ENCODE assay signal across 27 mouse cellular contexts in genomic region chr1:130726396-130726795, GRCm38 (mm10). TPM values are rescaled to one million over a fixed set of nuclear protein-coding genes. Genes with fewer than 3 reads are reported as not detected.
DNase-seq lines count a peak whose midpoint lies in the region; ATAC-seq lines count a peak whose summit lies in the region.
"Had no signal": no experiment of that assay in that cellular context is flagged by ENCODE, and none has a peak within 500 bp of the region (broad histone marks: within the 10 kb centered on the region; RNA-seq: fewer than 3 reads in every experiment).

No protein-coding gene starts in this region.

- H3K9ac ChIP-seq in liver, embryonic 12.5 days: no peak overlapping the region
- no peak overlapping the region for H3K9ac ChIP-seq in liver, embryonic 11.5 days (ENCODE audit: low read depth, low read length)
- H3K9ac ChIP-seq: embryonic facial prominence, embryonic 12.5 days; forebrain, embryonic 13.5 days; forebrain, embryonic 15.5 days; forebrain, postnatal 0 days had no signal

- ATAC-seq in frontal cortex, adult (ENCODE audit: low TSS enrichment): peak; percentile 82
- no peak for ATAC-seq in liver, embryonic 12.5 days
- no peak for ATAC-seq in liver, embryonic 11.5 days (replicated peaks; ENCODE audit: low FRiP score)
- ATAC-seq: activated CD4-positive, CD25-positive, alpha-beta regulatory T cell, adult 4 months; CD4-positive, CD25-positive, alpha-beta regulatory T cell, adult 4 months; forebrain, embryonic 13.5 days; forebrain, embryonic 15.5 days; forebrain, postnatal 0 days; Patski had no signal

- DNase-seq in frontal cortex, postnatal 10 days (ENCODE audit: low spot score in 2 of 2): no peak
- no peak for DNase-seq in liver, embryonic 11.5 days (ENCODE audit: low spot score)
- peak; percentile 13 for DNase-seq in right cerebral cortex, adult 18-20 months
- DNase-seq in right cerebral cortex, adult 2 months (ENCODE audit: low spot score in 2 of 2): no peak
- DNase-seq: adrenal gland, adult 2 months; adrenal gland, postnatal 10 days; adrenal gland, postnatal 25 days; B cell, adult 2 months; cerebellum, adult 11-12 months; cerebellum, adult 2 months; cerebellum, adult 9-10 months; cerebellum, postnatal 10 days; cerebellum, postnatal 25 days; forebrain, postnatal 0 days had no signal

- no peak overlapping the region for H3K4me3 ChIP-seq in liver, embryonic 12.5 days
- no peak overlapping the region for H3K4me3 ChIP-seq in liver, embryonic 11.5 days (ENCODE audit: low read depth, low read length)
- H3K4me3 ChIP-seq: embryonic facial prominence, embryonic 10.5 days; embryonic facial prominence, embryonic 12.5 days; forebrain, embryonic 13.5 days; forebrain, embryonic 15.5 days had no signal

- H3K4me2 ChIP-seq in liver, embryonic 12.5 days: no peak overlapping the region
- H3K4me2 ChIP-seq in liver, embryonic 11.5 days: no peak overlapping the region
- H3K4me2 ChIP-seq: embryonic facial prominence, embryonic 12.5 days; forebrain, embryonic 13.5 days; forebrain, embryonic 15.5 days had no signal

- H3K9me3 ChIP-seq in liver, embryonic 12.5 days (replicated peaks): no peaks in the 10 kb centered on the region
- H3K9me3 ChIP-seq in liver, embryonic 11.5 days (ENCODE audit: control insufficient read depth, low read length): no peaks in the 10 kb centered on the region
- H3K9me3 ChIP-seq: embryonic facial prominence, embryonic 10.5 days; embryonic facial prominence, embryonic 12.5 days; forebrain, embryonic 13.5 days; forebrain, embryonic 15.5 days; G1E had no signal

- H3K4me1 ChIP-seq in liver, embryonic 12.5 days: peaks cover 32% of the 10 kb centered on the region
- H3K4me1 ChIP-seq in liver, embryonic 11.5 days (replicated peaks; ENCODE audit: control insufficient read depth, insufficient read depth, low read length): peaks cover 3% of the 10 kb centered on the region
- H3K4me1 ChIP-seq: forebrain, embryonic 15.5 days had no signal

- WGBS in liver, embryonic 12.5 days (ENCODE audit: insufficient replicate concordance): 91% methylated on average over 2 of the region's 2 CpGs
- WGBS in liver, embryonic 11.5 days: 94% methylated on average over 2 of the region's 2 CpGs

- peak overlapping the region; percentile 30; the same call in 1 of the 2 replicates for H3K27ac ChIP-seq in liver, embryonic 12.5 days
- no peak overlapping the region for H3K27ac ChIP-seq in liver, embryonic 11.5 days (ENCODE audit: low read depth, low read length)
- H3K27ac ChIP-seq: embryonic facial prominence, embryonic 10.5 days; embryonic facial prominence, embryonic 12.5 days; forebrain, embryonic 13.5 days; forebrain, embryonic 15.5 days had no signal

- peaks cover 22% of the 10 kb centered on the region for H3K36me3 ChIP-seq in liver, embryonic 12.5 days
- H3K36me3 ChIP-seq in liver, embryonic 11.5 days (ENCODE audit: control insufficient read depth, insufficient read depth, low read length): no peaks in the 10 kb centered on the region
- H3K36me3 ChIP-seq: embryonic facial prominence, embryonic 10.5 days; embryonic facial prominence, embryonic 12.5 days; forebrain, embryonic 15.5 days had no signal

- no peaks in the 10 kb centered on the region for H3K27me3 ChIP-seq in liver, embryonic 12.5 days (replicated peaks)
- H3K27me3 ChIP-seq in liver, embryonic 11.5 days (replicated peaks; ENCODE audit: control insufficient read depth, insufficient read depth, low read length): no peaks in the 10 kb centered on the region
- H3K27me3 ChIP-seq: CH12.LX; embryonic facial prominence, embryonic 12.5 days; forebrain, embryonic 13.5 days; forebrain, embryonic 15.5 days; Patski had no signal

RNA-seq across cellular contexts. Expression of gene Pfkfb2, which starts 2.7 kb away (rescaled TPM):
- 7.1 and 9.0 TPM in 2 replicates for polyA plus RNA-seq in liver, embryonic 12.5 days (2016; fragmentation: Nextera tagmentation; extraction: Ambion mirVana)
- 4.9 and 6.1 TPM in 2 replicates for polyA plus RNA-seq in liver, embryonic 11.5 days (2014; fragmentation: Nextera tagmentation; extraction: Ambion mirVana)

RNA-seq across cellular contexts. Expression of gene AA986860, which starts 5.4 kb away (rescaled TPM):
- 8.0 and 8.5 TPM in 2 replicates for polyA plus RNA-seq in liver, embryonic 12.5 days (2016; fragmentation: Nextera tagmentation; extraction: Ambion mirVana)
- polyA plus RNA-seq in liver, embryonic 11.5 days (2014; fragmentation: Nextera tagmentation; extraction: Ambion mirVana): 7.1 and 7.9 TPM in 2 replicates

RNA-seq across cellular contexts. Expression of gene Yod1, which starts 9.3 kb away (rescaled TPM):
- 49.3 and 49.7 TPM in 2 replicates for polyA plus RNA-seq in liver, embryonic 12.5 days (2016; fragmentation: Nextera tagmentation; extraction: Ambion mirVana)
- 26.5 and 26.6 TPM in 2 replicates for polyA plus RNA-seq in liver, embryonic 11.5 days (2014; fragmentation: Nextera tagmentation; extraction: Ambion mirVana)

RNA-seq across cellular contexts. Expression of gene Gm29427, which starts 10.8 kb away (rescaled TPM):
- polyA plus RNA-seq in liver, embryonic 12.5 days (2016; fragmentation: Nextera tagmentation; extraction: Ambion mirVana): not detected in 2 replicates
- polyA plus RNA-seq in liver, embryonic 11.5 days (2014; fragmentation: Nextera tagmentation; extraction: Ambion mirVana): not detected in 2 replicates
- polyA plus RNA-seq: activated CD4-positive, CD25-positive, alpha-beta regulatory T cell, adult 4 months; adrenal gland, adult 2 months; CD4-positive, CD25-positive, alpha-beta regulatory T cell, adult 4 months; cerebellum, adult 2 months; embryonic facial prominence, embryonic 10.5 days; embryonic facial prominence, embryonic 12.5 days; embryonic facial prominence, embryonic 14.5 days; forebrain, embryonic 11.5 days; forebrain, embryonic 13.5 days; forebrain, embryonic 15.5 days; forebrain, postnatal 0 days; G1E had no signal
